Mouse (Mus musculus): ENCODE measurements around the gene Snx11. TPM values are rescaled to one million over a fixed set of nuclear protein-coding genes. Genes with fewer than 3 reads are reported as not detected.
"Not testable (repeated sequence)": the region's sequence is repeated elsewhere in the genome, so short reads cannot be mapped to it uniquely, and the experiment has no call there.

The Snx11 gene
- polyA plus RNA-seq, 1 experiment from 2014 or later, result 46.7 TPM

DNA sequence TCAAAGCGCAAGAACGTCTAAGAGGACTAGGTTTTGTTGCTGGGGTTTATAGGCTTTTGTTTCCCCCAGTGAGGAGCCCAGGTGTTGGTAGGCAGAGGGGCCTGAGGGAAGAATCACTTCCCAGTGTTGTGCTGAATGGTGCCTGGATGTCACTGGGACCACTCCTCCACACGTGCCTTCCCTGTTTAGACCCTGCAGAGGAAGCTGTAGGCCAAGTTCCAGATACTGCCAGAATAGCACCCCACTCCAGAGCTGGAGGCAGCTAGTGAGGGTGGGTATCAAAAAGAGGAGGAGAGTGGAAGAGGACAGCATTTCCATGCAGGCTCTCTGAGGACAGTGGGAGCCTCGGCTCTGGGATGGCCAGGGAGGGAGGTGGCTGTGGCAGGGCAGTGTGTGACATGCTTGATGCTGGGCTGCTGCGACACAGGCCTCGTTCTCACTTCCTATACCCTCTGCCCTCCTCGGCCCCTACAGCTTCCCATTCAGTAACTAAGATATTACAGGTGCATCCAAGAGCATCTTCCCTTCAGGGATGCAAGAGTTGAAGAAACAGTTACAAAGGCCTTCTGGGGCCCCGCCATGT is 40.9 kb upstream of the Snx11 start:
- no peak for ATAC-seq
- Histone ChIP-seq H3K27me3 (ENCODE audit: control insufficient read depth, insufficient read depth, low read depth, low read length) (no peaks in the 10 kb centered on the region), H3K9ac (ENCODE audit: low read depth, low read length) (no peak overlapping the region), H3K36me3 (ENCODE audit: control insufficient read depth, insufficient read depth, low read length) (peaks cover 50% of the 10 kb centered on the region), H3K9me3 (replicated peaks; ENCODE audit: control insufficient read depth, low read length, poor library complexity, severe bottlenecking) (no peaks in the 10 kb centered on the region), H3K27ac (ENCODE audit: low read length) (no peak overlapping the region), H3K4me2 (ENCODE audit: low read length) (no peak overlapping the region), H3K4me3 (ENCODE audit: low read depth, low read length) (no peak overlapping the region), H3K4me1 (ENCODE audit: control insufficient read depth, insufficient read depth, low read length) (peaks cover 8% of the 10 kb centered on the region)
- WGBS, result 78% methylated on average over 8 of the region's 8 CpGs

GRCm38 (mm10) chr11:96816979-96817378 is 39.6 kb upstream of the Snx11 start:
- Histone ChIP-seq H3K9me3 (replicated peaks; ENCODE audit: control insufficient read depth, low read length, poor library complexity, severe bottlenecking) (no peaks in the 10 kb centered on the region), H3K4me3 (ENCODE audit: low read depth, low read length) (no peak overlapping the region), H3K27ac (ENCODE audit: low read length) (no peak overlapping the region), H3K36me3 (ENCODE audit: control insufficient read depth, insufficient read depth, low read length) (peaks cover 54% of the 10 kb centered on the region), H3K4me1 (ENCODE audit: control insufficient read depth, insufficient read depth, low read length) (no peaks in the 10 kb centered on the region), H3K9ac (ENCODE audit: low read depth, low read length) (no peak overlapping the region), H3K4me2 (ENCODE audit: low read length) (no peak overlapping the region), H3K27me3 (ENCODE audit: control insufficient read depth, insufficient read depth, low read depth, low read length) (no peaks in the 10 kb centered on the region)
- WGBS, result 53% methylated on average over 5 of the region's 5 CpGs
- ATAC-seq, result no peak

DNA sequence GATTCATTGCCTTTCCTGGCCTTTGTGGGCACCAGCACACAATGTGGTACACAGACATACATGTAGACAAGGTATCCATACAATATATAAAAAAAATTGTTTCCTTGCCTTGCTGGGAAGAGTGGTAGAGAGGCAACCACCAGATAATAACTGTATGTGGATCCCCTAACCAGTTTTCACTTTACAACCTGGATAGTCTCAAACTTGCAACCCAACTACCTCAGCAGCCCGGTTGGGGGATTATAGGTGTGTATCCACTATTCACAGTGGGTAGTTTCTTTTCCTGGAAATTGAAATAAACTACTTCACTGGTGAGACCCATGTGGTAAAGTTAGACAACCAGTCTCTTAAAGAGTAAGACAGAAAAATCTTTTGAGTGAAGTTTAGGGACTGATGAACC is 39.1 kb upstream of the Snx11 start:
- ATAC-seq, result no peak
- no peaks in the 10 kb centered on the region for H3K4me1 ChIP-seq (ENCODE audit: control insufficient read depth, insufficient read depth, low read length)
- H3K27me3 ChIP-seq (ENCODE audit: control insufficient read depth, insufficient read depth, low read depth, low read length), result no peaks in the 10 kb centered on the region
- no peaks in the 10 kb centered on the region for H3K9me3 ChIP-seq (replicated peaks; ENCODE audit: control insufficient read depth, low read length, poor library complexity, severe bottlenecking)
- no peak overlapping the region for H3K9ac ChIP-seq (ENCODE audit: low read depth, low read length)
- no peak overlapping the region for H3K4me3 ChIP-seq (ENCODE audit: low read depth, low read length)
- whole genome bisulfite sequencing, result 97% methylated on average over 1 of the region's 1 CpGs
- peaks cover 53% of the 10 kb centered on the region for H3K36me3 ChIP-seq (ENCODE audit: control insufficient read depth, insufficient read depth, low read length)
- H3K4me2 ChIP-seq (ENCODE audit: low read length), result no peak overlapping the region
- no peak overlapping the region for H3K27ac ChIP-seq (ENCODE audit: low read length)

DNA sequence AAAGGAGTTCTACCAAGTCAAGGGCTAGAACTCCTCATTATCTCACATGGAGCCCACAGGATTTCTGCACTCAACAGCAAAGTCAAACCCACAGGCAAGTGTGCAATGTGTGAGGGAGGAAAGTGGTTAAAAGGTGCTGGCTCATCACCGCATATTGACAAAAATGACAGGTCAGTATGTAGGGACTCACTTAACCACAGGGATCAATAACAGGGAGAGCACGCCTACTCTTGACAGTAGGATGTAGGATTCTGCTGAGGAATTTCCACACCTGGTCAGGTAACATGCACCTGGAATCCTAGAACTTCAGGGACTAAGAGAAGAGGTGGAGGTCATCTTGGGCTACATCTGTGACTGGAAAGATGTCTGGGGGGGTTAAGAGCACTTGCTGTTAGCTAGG is 38.5 kb upstream of the Snx11 start:
- H3K9me3 ChIP-seq (replicated peaks; ENCODE audit: control insufficient read depth, low read length, poor library complexity, severe bottlenecking), result no peaks in the 10 kb centered on the region
- no peaks in the 10 kb centered on the region for H3K4me1 ChIP-seq (ENCODE audit: control insufficient read depth, insufficient read depth, low read length)
- H3K4me3 ChIP-seq (ENCODE audit: low read depth, low read length), result no peak overlapping the region
- no peak for ATAC-seq
- no peak overlapping the region for H3K9ac ChIP-seq (ENCODE audit: low read depth, low read length)
- peaks cover 47% of the 10 kb centered on the region for H3K36me3 ChIP-seq (ENCODE audit: control insufficient read depth, insufficient read depth, low read length)
- 98% methylated on average over 2 of the region's 2 CpGs for WGBS
- no peak overlapping the region for H3K27ac ChIP-seq (ENCODE audit: low read length)
- no peak overlapping the region for H3K4me2 ChIP-seq (ENCODE audit: low read length)
- H3K27me3 ChIP-seq (ENCODE audit: control insufficient read depth, insufficient read depth, low read depth, low read length), result no peaks in the 10 kb centered on the region

GRCm38 (mm10) chr11:96814443-96814842 is 37.1 kb upstream of the Snx11 start:
- Histone ChIP-seq H3K36me3 (ENCODE audit: control insufficient read depth, insufficient read depth, low read length) (peaks cover 41% of the 10 kb centered on the region), H3K4me2 (ENCODE audit: low read length) (no peak overlapping the region), H3K9me3 (replicated peaks; ENCODE audit: control insufficient read depth, low read length, poor library complexity, severe bottlenecking) (no peaks in the 10 kb centered on the region), H3K27me3 (ENCODE audit: control insufficient read depth, insufficient read depth, low read depth, low read length) (no peaks in the 10 kb centered on the region), H3K27ac (ENCODE audit: low read length) (no peak overlapping the region), H3K4me3 (ENCODE audit: low read depth, low read length) (no peak overlapping the region), H3K9ac (ENCODE audit: low read depth, low read length) (no peak overlapping the region), H3K4me1 (ENCODE audit: control insufficient read depth, insufficient read depth, low read length) (no peaks in the 10 kb centered on the region)
- ATAC-seq, result no peak
- 85% methylated on average over 2 of the region's 2 CpGs for WGBS

DNA sequence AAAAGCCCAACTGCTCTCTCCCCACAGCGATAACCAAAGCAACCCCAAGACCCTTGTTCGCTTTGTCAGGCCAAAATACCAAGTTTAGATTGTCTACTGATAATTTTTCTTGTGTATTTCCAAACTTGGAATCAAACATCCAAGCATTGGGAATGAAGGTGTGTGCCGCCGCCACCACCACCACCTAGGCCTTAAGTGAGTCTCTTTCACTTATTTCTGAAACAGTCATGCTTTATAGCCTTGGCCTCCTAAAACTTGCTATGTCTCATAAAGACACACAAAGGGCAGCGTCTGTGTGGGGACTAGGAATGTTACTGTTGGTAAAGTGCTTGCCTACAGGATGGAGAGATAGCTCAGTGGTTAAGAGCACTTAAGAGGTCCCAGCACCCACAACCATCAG is 36.6 kb upstream of the Snx11 start:
- ATAC-seq, result no peak
- 91% methylated on average over 5 of the region's 5 CpGs for WGBS
- Histone ChIP-seq H3K9me3 (replicated peaks; ENCODE audit: control insufficient read depth, low read length, poor library complexity, severe bottlenecking) (no peaks in the 10 kb centered on the region), H3K36me3 (ENCODE audit: control insufficient read depth, insufficient read depth, low read length) (peaks cover 42% of the 10 kb centered on the region), H3K4me2 (ENCODE audit: low read length) (no peak overlapping the region), H3K27ac (ENCODE audit: low read length) (0 out of 2 replicates have a peak overlapping the region, but pooled peaks have one; percentile 17), H3K27me3 (ENCODE audit: control insufficient read depth, insufficient read depth, low read depth, low read length) (no peaks in the 10 kb centered on the region), H3K4me1 (ENCODE audit: control insufficient read depth, insufficient read depth, low read length) (no peaks in the 10 kb centered on the region), H3K4me3 (ENCODE audit: low read depth, low read length) (no peak overlapping the region), H3K9ac (ENCODE audit: low read depth, low read length) (no peak overlapping the region)

DNA sequence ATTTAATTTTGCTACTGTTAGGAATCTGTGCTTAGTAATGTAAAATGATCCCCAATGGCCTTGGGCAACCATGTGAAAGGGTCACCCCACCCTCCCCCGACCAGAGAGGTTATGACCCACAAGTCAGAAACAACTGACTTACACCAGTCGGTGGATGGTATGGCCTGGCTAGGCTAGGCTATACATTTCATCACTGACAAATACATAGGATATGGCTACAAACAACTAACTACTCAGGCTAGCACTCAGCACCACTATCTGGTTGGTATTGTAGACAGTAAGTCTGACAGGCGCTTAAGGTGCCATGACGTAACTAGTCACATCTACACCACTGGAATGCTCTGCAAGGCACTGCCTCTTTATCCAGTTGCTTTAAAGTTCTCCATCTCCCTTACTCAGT is 36.1 kb upstream of the Snx11 start:
- no peaks in the 10 kb centered on the region for H3K27me3 ChIP-seq (ENCODE audit: control insufficient read depth, insufficient read depth, low read depth, low read length)
- H3K4me2 ChIP-seq (ENCODE audit: low read length), result no peak overlapping the region
- 96% methylated on average over 4 of the region's 4 CpGs for WGBS
- no peaks in the 10 kb centered on the region for H3K4me1 ChIP-seq (ENCODE audit: control insufficient read depth, insufficient read depth, low read length)
- H3K27ac ChIP-seq (ENCODE audit: low read length), result no peak overlapping the region
- H3K9me3 ChIP-seq (replicated peaks; ENCODE audit: control insufficient read depth, low read length, poor library complexity, severe bottlenecking), result no peaks in the 10 kb centered on the region
- no peak overlapping the region for H3K4me3 ChIP-seq (ENCODE audit: low read depth, low read length)
- no peak for ATAC-seq
- H3K36me3 ChIP-seq (ENCODE audit: control insufficient read depth, insufficient read depth, low read length), result peaks cover 41% of the 10 kb centered on the region
- no peak overlapping the region for H3K9ac ChIP-seq (ENCODE audit: low read depth, low read length)

DNA sequence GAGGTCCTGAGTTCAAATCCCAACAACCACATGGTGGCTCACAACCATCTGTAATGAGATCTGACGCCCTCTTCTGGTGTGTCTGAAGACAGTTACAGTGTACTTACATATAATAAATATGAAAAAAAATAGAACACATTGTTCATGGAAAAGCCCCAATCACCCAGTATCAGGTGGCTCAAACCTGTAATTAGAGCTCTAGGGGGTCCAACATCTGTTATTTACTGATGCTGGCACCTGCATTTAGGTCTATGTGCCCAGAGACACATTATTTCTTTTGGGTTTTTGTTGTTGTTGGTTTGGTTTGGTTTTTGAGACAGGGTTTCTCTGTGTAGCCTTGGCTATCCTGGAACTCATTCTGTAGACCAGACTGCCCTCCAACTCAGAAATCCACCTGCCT is 33.8 kb upstream of the Snx11 start:
- not testable (repeated sequence) for ATAC-seq; H3K4me2 ChIP-seq (ENCODE audit: low read length); H3K9ac ChIP-seq (ENCODE audit: low read depth, low read length); H3K9me3 ChIP-seq (replicated peaks; ENCODE audit: control insufficient read depth, low read length, poor library complexity, severe bottlenecking); H3K4me3 ChIP-seq (ENCODE audit: low read depth, low read length); H3K27me3 ChIP-seq (ENCODE audit: control insufficient read depth, insufficient read depth, low read depth, low read length); H3K4me1 ChIP-seq (ENCODE audit: control insufficient read depth, insufficient read depth, low read length); H3K27ac ChIP-seq (ENCODE audit: low read length)
- peaks cover 37% of the 10 kb centered on the region for H3K36me3 ChIP-seq (ENCODE audit: control insufficient read depth, insufficient read depth, low read length)
- 100% methylated on average over 1 of the region's 1 CpGs for WGBS

GRCm38 (mm10) chr11:96809562-96810235 is 32.3 kb upstream of the Snx11 start:
- WGBS, result 95% methylated on average over 6 of the region's 6 CpGs
- Histone ChIP-seq H3K36me3 (ENCODE audit: control insufficient read depth, insufficient read depth, low read length) (peaks cover 33% of the 10 kb centered on the region), H3K4me2 (ENCODE audit: low read length) (no peak overlapping the region), H3K27ac (ENCODE audit: low read length) (no peak overlapping the region), H3K9me3 (replicated peaks; ENCODE audit: control insufficient read depth, low read length, poor library complexity, severe bottlenecking) (no peaks in the 10 kb centered on the region), H3K27me3 (ENCODE audit: control insufficient read depth, insufficient read depth, low read depth, low read length) (no peaks in the 10 kb centered on the region), H3K9ac (ENCODE audit: low read depth, low read length) (no peak overlapping the region), H3K4me1 (ENCODE audit: control insufficient read depth, insufficient read depth, low read length) (no peaks in the 10 kb centered on the region), H3K4me3 (ENCODE audit: low read depth, low read length) (no peak overlapping the region)
- ATAC-seq, result no peak

All from midbrain, embryonic 16.5 days (tissue).